Mouse (Mus musculus) liver, postnatal 0 days (tissue): ENCODE measurements at regions not wholly inside any gene's neighbourhood (a gene's known extent, or its start where the extent isn't known, plus 50 kb on each side); places are given as distances from the start of the nearest gene placed in this dataset.

ENCODE experiments used
- ATAC-seq: fragments of 200-750 bp; cut with Nextera tagmentation; 2 replicates; pipeline ENCODE4 v1.8.0; 2017; ENCODE audit warnings: mild to moderate bottlenecking, moderate library complexity
- DNase-seq: peaks from one replicate; pipeline ENCODE4 v3.0.0-alpha.2; 2016
- H3K27ac ChIP-seq: fragments of 300-500 bp; sonication (generic); 2 replicates; pipeline ENCODE4 v1.5.1; 2014; ENCODE audit warnings: antibody characterized with exemption, moderate library complexity, mild to moderate bottlenecking, low read depth
- H3K27me3 ChIP-seq: fragments of 300-500 bp; sonication (generic); 2 replicates; pipeline ENCODE4 v1.6.1; 2014; ENCODE audit warnings: low read length, control low read depth, mixed read lengths; ENCODE audit not compliant: insufficient read depth
- H3K36me3 ChIP-seq: fragments of 300-500 bp; sonication (generic); replicated peaks from 2 replicates; pipeline ENCODE4 v1.6.1; 2014; ENCODE audit warnings: mild to moderate bottlenecking, control low read depth, low read length, moderate library complexity, mixed read lengths; ENCODE audit not compliant: insufficient read depth
- H3K4me1 ChIP-seq: fragments of 300-500 bp; sonication (generic); 2 replicates; pipeline ENCODE4 v1.6.1; 2014; ENCODE audit warnings: antibody characterized with exemption, mild to moderate bottlenecking, control low read depth; ENCODE audit not compliant: insufficient read depth
- H3K4me2 ChIP-seq: fragments of 300-500 bp; sonication (generic); 2 replicates; pipeline ENCODE4 v1.6.1; 2014; ENCODE audit warnings: low read depth, mild to moderate bottlenecking, low read length, moderate library complexity, mixed read lengths
- H3K4me3 ChIP-seq: fragments of 300-500 bp; sonication (generic); 2 replicates; pipeline ENCODE4 v1.5.1; 2014; ENCODE audit warnings: low read depth, low read length
- H3K9ac ChIP-seq: fragments of 300-500 bp; sonication (generic); replicated peaks from 2 replicates; pipeline ENCODE4 v1.6.1; 2014; ENCODE audit warnings: mild to moderate bottlenecking, moderate library complexity
- H3K9me3 ChIP-seq: fragments of 300-500 bp; sonication (generic); 2 replicates; pipeline ENCODE4 v1.6.1; 2016; ENCODE audit warnings: mild to moderate bottlenecking, control low read depth, low read length, mixed read lengths
- CTCF ChIP-seq: sonication (generic); IDR thresholded peaks from 2 replicates; pipeline ENCODE4 v1.5.1; 2016; ENCODE audit warnings: antibody characterized with exemption, low read depth
- EP300 ChIP-seq: IDR thresholded peaks from 2 replicates; pipeline ENCODE4 v1.6.1; 2016; ENCODE audit warnings: antibody characterized with exemption, low read depth, mild to moderate bottlenecking
- WGBS: fragments of 180-500 bp; shearing (Covaris S2); extraction: QIAGEN DNeasy Blood & Tissue Kit; methylation state at CpG from one replicate; pipeline ENCODE4 v1.1.7; 2014; ENCODE audit not compliant: insufficient replicate concordance; 5-methylcytosine and 5-hydroxymethylcytosine counted together

- DNase-seq (no peak), ATAC-seq (no peak)
- H3K4me3 ChIP-seq: no peak overlapping the region
- no peak for TF ChIP-seq CTCF
- no peak for TF ChIP-seq EP300
- no peaks in the 10 kb centered on the region for H3K36me3 ChIP-seq
- WGBS: 61% methylated on average over 2 of the region's 2 CpGs
- no peaks in the 10 kb centered on the region for H3K27me3 ChIP-seq
- H3K4me1 ChIP-seq: no peaks in the 10 kb centered on the region
- no peak overlapping the region for H3K9ac ChIP-seq
- no peak overlapping the region for H3K27ac ChIP-seq
- no peak overlapping the region for H3K4me2 ChIP-seq
- no peaks in the 10 kb centered on the region for H3K9me3 ChIP-seq
Observed at GRCm38 (mm10) chr1:81794771-81795170, 438.1 kb upstream of the Gm9747 start.

GRCm38 (mm10) chr1:81795399-81795798 is 437.5 kb upstream of the Gm9747 start:
- H3K4me3 ChIP-seq: no peak overlapping the region
- no peak overlapping the region for H3K4me2 ChIP-seq
- no peaks in the 10 kb centered on the region for H3K9me3 ChIP-seq
- no peak for ATAC-seq
- H3K36me3 ChIP-seq: no peaks in the 10 kb centered on the region
- 79% methylated on average over 1 of the region's 1 CpGs for WGBS
- DNase-seq: no peak
- H3K27me3 ChIP-seq: no peaks in the 10 kb centered on the region
- H3K9ac ChIP-seq: no peak overlapping the region
- H3K4me1 ChIP-seq: no peaks in the 10 kb centered on the region
- no peak overlapping the region for H3K27ac ChIP-seq
- TF ChIP-seq EP300 (no peak), CTCF (no peak)

- Histone ChIP-seq H3K36me3 (no peaks in the 10 kb centered on the region), H3K27me3 (no peaks in the 10 kb centered on the region), H3K9me3 (no peaks in the 10 kb centered on the region), H3K9ac (no peak overlapping the region), H3K27ac (no peak overlapping the region), H3K4me1 (no peaks in the 10 kb centered on the region), H3K4me3 (no peak overlapping the region), H3K4me2 (no peak overlapping the region)
- no peak for ATAC-seq
- no peak for DNase-seq
- TF ChIP-seq CTCF (no peak), EP300 (no peak)
Observed at GRCm38 (mm10) chr1:81811591-81811990, 421.3 kb upstream of the Gm9747 start.

DNA sequence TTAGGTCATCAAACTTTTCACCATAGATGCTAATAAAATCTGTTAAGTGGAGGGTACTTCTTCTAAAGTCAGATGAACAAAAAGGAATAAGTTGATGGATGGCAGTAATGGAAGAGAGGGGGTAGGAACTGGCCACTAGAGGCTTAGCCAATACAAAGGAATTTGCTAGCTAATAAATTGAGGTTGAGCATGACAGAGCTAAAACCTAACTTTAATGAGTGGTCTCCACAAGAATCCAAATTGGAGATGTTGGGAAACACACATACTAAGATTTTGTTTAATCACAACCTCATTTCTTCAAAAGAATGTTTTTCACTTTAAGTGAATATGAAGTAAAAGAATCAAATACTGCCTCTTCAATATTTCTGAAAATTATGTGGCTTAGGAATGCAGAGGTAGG is 414.0 kb upstream of the Gm9747 start:
- H3K4me1 ChIP-seq: no peaks in the 10 kb centered on the region
- no peak overlapping the region for H3K4me3 ChIP-seq
- H3K4me2 ChIP-seq: no peak overlapping the region
- H3K27me3 ChIP-seq: no peaks in the 10 kb centered on the region
- no peaks in the 10 kb centered on the region for H3K36me3 ChIP-seq
- TF ChIP-seq CTCF (no peak), EP300 (no peak)
- H3K27ac ChIP-seq: no peak overlapping the region
- H3K9ac ChIP-seq: no peak overlapping the region
- no peak for DNase-seq
- no peaks in the 10 kb centered on the region for H3K9me3 ChIP-seq
- no peak for ATAC-seq

DNA sequence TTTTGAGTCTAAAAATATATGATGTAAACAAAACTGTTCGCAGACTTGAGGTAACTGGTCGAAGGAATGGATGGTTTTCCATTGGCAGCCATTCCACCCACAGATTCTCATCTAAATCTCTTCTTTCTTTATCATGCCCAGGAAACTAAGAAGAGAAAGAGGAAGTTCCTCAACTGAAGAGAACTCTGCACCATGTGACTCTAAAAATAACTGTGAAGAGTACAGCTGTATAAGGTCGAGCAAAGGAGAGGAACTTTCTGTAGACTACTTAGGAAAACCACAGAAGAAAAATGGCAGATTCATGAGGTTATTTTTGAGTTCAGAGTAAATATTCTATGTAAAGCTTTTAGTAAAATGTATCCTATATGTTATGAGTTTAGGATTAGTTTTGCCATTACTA is 390.9 kb upstream of the Gm9747 start:
- TF ChIP-seq EP300: no peak
- no peak for TF ChIP-seq CTCF
- WGBS: 53% methylated on average over 3 of the region's 3 CpGs
- Histone ChIP-seq H3K27me3 (no peaks in the 10 kb centered on the region), H3K4me1 (no peaks in the 10 kb centered on the region), H3K27ac (no peak overlapping the region), H3K36me3 (no peaks in the 10 kb centered on the region), H3K4me3 (no peak overlapping the region), H3K9ac (no peak overlapping the region), H3K4me2 (no peak overlapping the region), H3K9me3 (no peaks in the 10 kb centered on the region)
- DNase-seq (no peak), ATAC-seq (no peak)

- Histone ChIP-seq H3K4me3 (no peak overlapping the region), H3K4me2 (no peak overlapping the region), H3K9ac (no peak overlapping the region), H3K9me3 (no peaks in the 10 kb centered on the region), H3K27ac (no peak overlapping the region), H3K27me3 (no peaks in the 10 kb centered on the region), H3K4me1 (no peaks in the 10 kb centered on the region), H3K36me3 (no peaks in the 10 kb centered on the region)
- TF ChIP-seq CTCF: no peak
- TF ChIP-seq EP300: no peak
- no peak for ATAC-seq
- DNase-seq: no peak
- 81% methylated on average over 6 of the region's 6 CpGs for WGBS
Observed at GRCm38 (mm10) chr1:81850462-81851144, 382.3 kb upstream of the Gm9747 start.

- no peaks in the 10 kb centered on the region for H3K9me3 ChIP-seq
- no peaks in the 10 kb centered on the region for H3K4me1 ChIP-seq
- DNase-seq: no peak
- H3K4me2 ChIP-seq: no peak overlapping the region
- no peak overlapping the region for H3K4me3 ChIP-seq
- WGBS: 44% methylated on average over 2 of the region's 2 CpGs
- no peaks in the 10 kb centered on the region for H3K36me3 ChIP-seq
- TF ChIP-seq EP300 (no peak), CTCF (no peak)
- H3K27me3 ChIP-seq: no peaks in the 10 kb centered on the region
- no peak for ATAC-seq
- H3K27ac ChIP-seq: no peak overlapping the region
- no peak overlapping the region for H3K9ac ChIP-seq
Observed at GRCm38 (mm10) chr1:81859464-81859863, 373.4 kb upstream of the Gm9747 start.
